Mouse (Mus musculus): Measurements from ENCODE around the gene Cntn1. TPM values are rescaled to one million over a fixed set of nuclear protein-coding genes. Genes with fewer than 3 reads are reported as not detected.

The Cntn1 gene
- polyA plus RNA-seq, 2 experiments, result 1.2 to 2.5 TPM

DNA sequence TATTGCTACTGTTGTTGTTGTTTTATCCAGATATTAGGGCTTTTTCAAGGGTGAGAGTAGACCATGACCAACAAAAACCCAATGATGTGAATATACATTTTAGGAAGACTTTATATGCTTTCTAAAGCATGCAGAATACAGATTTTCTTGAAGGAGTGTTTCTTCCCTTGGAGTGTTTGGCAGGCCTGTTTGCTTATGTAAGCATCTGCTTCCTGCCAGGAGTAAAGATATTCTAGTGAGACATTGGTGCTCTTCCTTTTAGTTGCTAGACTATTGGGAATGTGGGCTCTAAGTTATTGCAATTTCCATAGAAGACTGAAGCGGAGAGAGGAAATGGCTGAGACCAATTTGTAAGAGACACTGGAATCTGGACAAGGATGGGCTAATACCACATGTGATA lies 158.8 kb downstream of the Cntn1 start:
- Histone ChIP-seq H3K4me2 (replicated peaks; ENCODE audit: low read depth, low read length, severe bottlenecking) (no peak overlapping the region), H3K9me3 (ENCODE audit: control insufficient read depth, low read length) (no peaks in the 10 kb centered on the region), H3K4me1 (ENCODE audit: control insufficient read depth, insufficient read depth, low read length) (no peaks in the 10 kb centered on the region), H3K9ac (ENCODE audit: low read depth, low read length, severe bottlenecking) (no peak overlapping the region), H3K27ac (replicated peaks; ENCODE audit: low read depth, low read length) (no peak overlapping the region), H3K36me3 (ENCODE audit: control insufficient read depth, insufficient read depth, low read length) (no peaks in the 10 kb centered on the region), H3K27me3 (ENCODE audit: control insufficient read depth, insufficient read depth, low read length) (no peaks in the 10 kb centered on the region), H3K4me3 (replicated peaks; ENCODE audit: low read length) (no peak overlapping the region)
- DNase-seq (ENCODE audit: low spot score) (no peak), ATAC-seq (ENCODE audit: low FRiP score, low read depth) (no peak)
- TF ChIP-seq POLR2A (IDR thresholded peaks at IDR 0.05; ENCODE audit: borderline replicate concordance, extremely low read depth, insufficient read depth, insufficient read length), result no peak
- 92% methylated on average over 1 of the region's 1 CpGs for WGBS

DNA sequence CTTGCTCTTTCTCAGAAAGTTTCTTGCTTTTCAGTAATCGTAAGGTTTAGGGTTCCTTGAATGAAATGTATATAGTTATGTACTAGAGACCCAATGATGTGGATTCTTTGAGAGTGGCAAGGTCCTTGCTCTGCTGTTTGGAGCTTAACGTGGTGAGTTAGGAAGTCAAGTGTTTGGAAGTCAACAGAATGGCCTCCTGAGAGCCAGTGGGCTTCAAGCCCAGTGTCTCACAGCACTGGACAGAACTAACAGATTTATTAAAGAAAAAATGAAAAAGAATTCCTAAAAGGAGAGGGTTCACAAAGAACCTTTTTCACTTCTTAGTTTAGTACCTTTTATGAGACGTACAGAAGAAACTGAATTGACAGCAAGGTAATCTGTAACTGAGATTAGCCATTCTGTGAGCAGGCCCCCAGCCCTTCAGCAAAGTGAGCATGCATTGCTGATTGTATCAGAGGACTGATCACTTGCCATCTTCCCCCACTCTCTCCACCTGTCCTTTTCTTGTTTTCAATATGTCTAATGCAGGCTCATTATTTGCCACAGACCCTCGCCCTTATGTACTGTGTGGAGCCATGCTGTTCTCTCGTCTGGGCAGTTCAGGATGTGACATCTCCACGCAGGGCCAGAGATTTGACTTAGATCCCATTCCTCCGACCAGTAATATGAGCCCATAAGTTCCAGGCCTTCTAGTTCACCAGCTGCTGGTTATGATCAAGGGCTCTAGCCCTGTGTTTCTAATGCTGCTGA lies 159.7 kb downstream of the Cntn1 start:
- no peak overlapping the region for H3K9ac ChIP-seq (ENCODE audit: low read depth, low read length, severe bottlenecking)
- no peaks in the 10 kb centered on the region for H3K4me1 ChIP-seq (ENCODE audit: control insufficient read depth, insufficient read depth, low read length)
- no peak overlapping the region for H3K4me2 ChIP-seq (replicated peaks; ENCODE audit: low read depth, low read length, severe bottlenecking)
- no peak overlapping the region for H3K27ac ChIP-seq (replicated peaks; ENCODE audit: low read depth, low read length)
- ATAC-seq (ENCODE audit: low FRiP score, low read depth) (no peak), DNase-seq (ENCODE audit: low spot score) (no peak)
- H3K36me3 ChIP-seq (ENCODE audit: control insufficient read depth, insufficient read depth, low read length), result no peaks in the 10 kb centered on the region
- H3K4me3 ChIP-seq (replicated peaks; ENCODE audit: low read length), result no peak overlapping the region
- TF ChIP-seq POLR2A (IDR thresholded peaks at IDR 0.05; ENCODE audit: borderline replicate concordance, extremely low read depth, insufficient read depth, insufficient read length), result no peak
- 75% methylated on average over 7 of the region's 7 CpGs for WGBS
- no peaks in the 10 kb centered on the region for H3K27me3 ChIP-seq (ENCODE audit: control insufficient read depth, insufficient read depth, low read length)
- no peaks in the 10 kb centered on the region for H3K9me3 ChIP-seq (ENCODE audit: control insufficient read depth, low read length)

DNA sequence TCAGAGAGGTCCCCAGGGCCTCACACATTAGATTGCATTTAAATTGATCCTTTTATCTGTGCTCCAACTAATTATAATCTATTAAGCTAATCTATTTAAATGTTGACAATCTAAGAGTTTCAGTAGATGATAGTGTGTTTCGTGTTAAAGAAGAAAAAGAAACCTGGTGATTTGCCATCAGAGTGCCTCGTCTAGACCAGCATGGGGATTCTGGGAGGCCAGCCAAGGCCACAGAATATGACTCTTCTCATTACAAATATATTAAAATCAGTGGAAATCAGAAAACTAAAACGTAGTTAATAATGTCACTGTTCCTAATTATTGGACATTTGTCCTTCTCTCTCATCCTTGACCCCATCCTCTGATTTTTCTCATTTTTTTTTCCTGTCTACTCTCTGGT lies 164.9 kb downstream of the Cntn1 start:
- H3K36me3 ChIP-seq (ENCODE audit: control insufficient read depth, insufficient read depth, low read length), result no peaks in the 10 kb centered on the region
- DNase-seq (ENCODE audit: low spot score) (no peak), ATAC-seq (ENCODE audit: low FRiP score, low read depth) (no peak)
- TF ChIP-seq POLR2A (IDR thresholded peaks at IDR 0.05; ENCODE audit: borderline replicate concordance, extremely low read depth, insufficient read depth, insufficient read length), result no peak
- H3K4me3 ChIP-seq (replicated peaks; ENCODE audit: low read length), result no peak overlapping the region
- no peak overlapping the region for H3K9ac ChIP-seq (ENCODE audit: low read depth, low read length, severe bottlenecking)
- H3K4me2 ChIP-seq (replicated peaks; ENCODE audit: low read depth, low read length, severe bottlenecking), result no peak overlapping the region
- WGBS, result 61% methylated on average over 3 of the region's 3 CpGs
- H3K27ac ChIP-seq (replicated peaks; ENCODE audit: low read depth, low read length), result no peak overlapping the region
- no peaks in the 10 kb centered on the region for H3K4me1 ChIP-seq (ENCODE audit: control insufficient read depth, insufficient read depth, low read length)
- no peaks in the 10 kb centered on the region for H3K27me3 ChIP-seq (ENCODE audit: control insufficient read depth, insufficient read depth, low read length)
- no peaks in the 10 kb centered on the region for H3K9me3 ChIP-seq (ENCODE audit: control insufficient read depth, low read length)

DNA sequence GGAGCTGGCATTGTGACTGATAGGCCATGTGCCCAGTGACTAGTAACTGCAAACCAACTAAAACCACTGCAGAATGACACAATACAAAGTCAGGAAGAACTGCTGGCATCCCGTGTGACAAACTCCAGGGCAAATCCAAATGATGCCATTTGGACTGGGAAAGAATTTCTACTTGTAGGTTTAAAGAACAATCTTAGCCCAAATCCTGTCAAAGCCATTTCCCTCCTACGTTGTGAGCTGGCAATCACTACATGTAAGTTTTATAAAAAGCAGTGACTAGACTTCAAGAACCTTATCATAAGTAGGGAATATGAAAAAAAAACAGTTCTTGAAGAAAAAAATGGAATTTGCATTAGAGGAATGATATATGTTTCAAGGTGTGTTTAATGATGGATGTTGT lies 170.5 kb downstream of the Cntn1 start:
- DNase-seq (ENCODE audit: low spot score), result no peak
- WGBS, result 70% methylated on average over 2 of the region's 2 CpGs

DNA sequence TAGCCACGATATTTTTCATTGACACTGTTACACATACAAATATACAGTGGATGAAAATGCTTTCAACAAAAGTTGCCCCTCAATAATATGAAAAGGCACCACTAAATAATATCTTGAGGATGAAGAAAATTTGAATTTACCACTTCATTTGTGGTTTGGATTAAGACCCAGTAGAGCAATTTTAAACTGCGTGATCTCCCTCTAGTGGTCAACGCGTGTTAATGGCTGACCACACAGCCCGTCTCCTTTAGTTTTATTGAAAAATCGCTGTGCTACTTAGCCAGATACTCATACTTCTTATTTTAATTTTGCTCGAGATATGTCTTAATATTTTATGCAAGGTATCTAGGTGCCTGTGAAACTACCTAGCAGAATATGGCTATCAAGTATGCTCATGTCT lies 180.4 kb downstream of the Cntn1 start:
- Histone ChIP-seq H3K4me1 (ENCODE audit: control insufficient read depth, insufficient read depth, low read length) (no peaks in the 10 kb centered on the region), H3K36me3 (ENCODE audit: control insufficient read depth, insufficient read depth, low read length) (no peaks in the 10 kb centered on the region), H3K27ac (replicated peaks; ENCODE audit: low read depth, low read length) (no peak overlapping the region), H3K27me3 (ENCODE audit: control insufficient read depth, insufficient read depth, low read length) (no peaks in the 10 kb centered on the region), H3K4me3 (replicated peaks; ENCODE audit: low read length) (no peak overlapping the region), H3K9ac (ENCODE audit: low read depth, low read length, severe bottlenecking) (no peak overlapping the region), H3K9me3 (ENCODE audit: control insufficient read depth, low read length) (no peaks in the 10 kb centered on the region), H3K4me2 (replicated peaks; ENCODE audit: low read depth, low read length, severe bottlenecking) (no peak overlapping the region)
- ATAC-seq (ENCODE audit: low FRiP score, low read depth), result no peak
- WGBS, result 19% methylated on average over 7 of the region's 7 CpGs
- no peak for TF ChIP-seq POLR2A (IDR thresholded peaks at IDR 0.05; ENCODE audit: borderline replicate concordance, extremely low read depth, insufficient read depth, insufficient read length)
- peak; percentile 45 for DNase-seq (ENCODE audit: low spot score)

More for the DNA sequence above, 170.5 kb downstream of the Cntn1 start:
- H3K4me1 ChIP-seq (ENCODE audit: control insufficient read depth, insufficient read depth, low read length), result no peaks in the 10 kb centered on the region
- no peaks in the 10 kb centered on the region for H3K27me3 ChIP-seq (ENCODE audit: control insufficient read depth, insufficient read depth, low read length)
- no peak overlapping the region for H3K27ac ChIP-seq (replicated peaks; ENCODE audit: low read depth, low read length)
- no peak overlapping the region for H3K4me2 ChIP-seq (replicated peaks; ENCODE audit: low read depth, low read length, severe bottlenecking)
- no peak overlapping the region for H3K9ac ChIP-seq (ENCODE audit: low read depth, low read length, severe bottlenecking)
- no peaks in the 10 kb centered on the region for H3K36me3 ChIP-seq (ENCODE audit: control insufficient read depth, insufficient read depth, low read length)
- no peak overlapping the region for H3K4me3 ChIP-seq (replicated peaks; ENCODE audit: low read length)
- TF ChIP-seq POLR2A (IDR thresholded peaks at IDR 0.05; ENCODE audit: borderline replicate concordance, extremely low read depth, insufficient read depth, insufficient read length), result no peak
- H3K9me3 ChIP-seq (ENCODE audit: control insufficient read depth, low read length), result no peaks in the 10 kb centered on the region
- no peak for ATAC-seq (ENCODE audit: low FRiP score, low read depth)

Measured in limb, embryonic 14.5 days (tissue).